Mouse (Mus musculus): ENCODE measurements at regions not wholly inside any gene's neighbourhood (a gene's known extent, or its start where the extent isn't known, plus 50 kb on each side); places are given as distances from the start of the nearest gene placed in this dataset.

- Histone ChIP-seq H3K27me3 (replicated peaks) (no peaks in the 10 kb centered on the region), H3K4me1 (ENCODE audit: control insufficient read depth in 1 of 2, insufficient read depth in 2 of 2) (no peaks in the 10 kb centered on the region), H3K4me2 (ENCODE audit: insufficient read depth, low read depth, poor library complexity, severe bottlenecking) (no peak overlapping the region), H3K79me2 (replicated peaks; ENCODE audit: control insufficient read depth, extremely low read depth, insufficient read depth, poor library complexity, severe bottlenecking) (no peaks in the 10 kb centered on the region), H3K36me3 (replicated peaks in 1 of 2; ENCODE audit: control insufficient read depth in 1 of 2, insufficient read depth in 1 of 2, low read length in 1 of 2) (no peaks in the 10 kb centered on the region), H3K9me3 (replicated peaks; ENCODE audit: low read length) (no peaks in the 10 kb centered on the region), H3K4me3 (replicated peaks in 1 of 3; ENCODE audit: low read depth in 2 of 3, low read length in 2 of 3, poor library complexity in 1 of 3) (no peak overlapping the region), H3K27ac (ENCODE audit: insufficient read depth, low read depth) (no peak overlapping the region), H3K9ac (ENCODE audit: insufficient read depth, low read depth) (no peak overlapping the region)
- TF ChIP-seq UBTF (IDR thresholded peaks at IDR 0.05; ENCODE audit: low read depth, low read length) (no peak), JUND (conservative IDR thresholded peaks at IDR 0.05; ENCODE audit: low read depth, low read length) (no peak), NRF1 (IDR thresholded peaks at IDR 0.05; ENCODE audit: low read depth, low read length) (no peak), IRF4 (IDR thresholded peaks at IDR 0.05; ENCODE audit: low read depth, low read length) (no peak), SIN3A (IDR thresholded peaks at IDR 0.05; ENCODE audit: low read length) (no peak), ZKSCAN1 (IDR thresholded peaks at IDR 0.05; ENCODE audit: borderline replicate concordance, low read depth, low read length) (no peak), PAX5 (IDR thresholded peaks at IDR 0.05; ENCODE audit: low read length) (no peak), ZMIZ1 (IDR thresholded peaks at IDR 0.05; ENCODE audit: low read depth, low read length) (no peak), MAFK (IDR thresholded peaks at IDR 0.05; ENCODE audit: insufficient replicate concordance, low read length) (no peak)
- DNase-seq (ENCODE audit: extremely low read depth) = no peak
- dilution Hi-C loops (cut with MboI; ENCODE audit: extremely low pct_ligation_motif_present, extremely low pct_unique_long_range_greater_than_20kb, low sequenced_read_pairs) = no loop called here
- in situ Hi-C loops (cut with MboI; ENCODE audit: low pct_ligation_motif_present, low pct_unique_long_range_greater_than_20kb, low sequenced_read_pairs) = no loop called here
Measured at GRCm38 (mm10) chr12:56144359-56144758, 201.3 kb downstream of the Mbip start.

DNA sequence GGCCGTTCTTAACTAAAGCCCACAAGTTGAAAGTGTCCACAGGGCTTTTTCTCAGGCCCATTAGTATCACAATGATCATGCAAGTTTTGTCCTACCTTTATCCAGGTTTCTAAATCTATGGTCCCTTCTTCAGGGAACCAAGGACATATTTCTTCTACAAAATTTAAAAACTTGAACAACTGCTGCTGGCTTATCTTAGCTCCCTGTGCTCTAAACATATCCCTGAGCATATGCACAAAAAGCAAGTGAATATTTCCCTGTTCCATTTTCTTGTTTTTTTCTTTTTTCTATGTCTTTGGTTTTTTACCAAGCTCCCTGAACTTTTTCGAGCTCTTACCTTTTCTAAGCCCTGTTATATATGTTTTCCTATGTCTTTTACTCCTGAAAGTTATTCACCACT, 201.9 kb downstream of the Mbip start:
- in situ Hi-C loops (cut with MboI; ENCODE audit: low pct_ligation_motif_present, low pct_unique_long_range_greater_than_20kb, low sequenced_read_pairs) = no loop called here
- Histone ChIP-seq H3K9me3 (replicated peaks; ENCODE audit: low read length) (no peaks in the 10 kb centered on the region), H3K4me3 (replicated peaks in 1 of 3; ENCODE audit: low read depth in 2 of 3, low read length in 2 of 3, poor library complexity in 1 of 3) (no peak overlapping the region), H3K9ac (ENCODE audit: insufficient read depth, low read depth) (no peak overlapping the region), H3K4me1 (ENCODE audit: control insufficient read depth in 1 of 2, insufficient read depth in 2 of 2) (no peaks in the 10 kb centered on the region), H3K36me3 (replicated peaks in 1 of 2; ENCODE audit: control insufficient read depth in 1 of 2, insufficient read depth in 1 of 2, low read length in 1 of 2) (no peaks in the 10 kb centered on the region), H3K27me3 (replicated peaks) (no peaks in the 10 kb centered on the region), H3K79me2 (replicated peaks; ENCODE audit: control insufficient read depth, extremely low read depth, insufficient read depth, poor library complexity, severe bottlenecking) (no peaks in the 10 kb centered on the region), H3K4me2 (ENCODE audit: insufficient read depth, low read depth, poor library complexity, severe bottlenecking) (no peak overlapping the region), H3K27ac (ENCODE audit: insufficient read depth, low read depth) (no peak overlapping the region)
- dilution Hi-C loops (cut with MboI; ENCODE audit: extremely low pct_ligation_motif_present, extremely low pct_unique_long_range_greater_than_20kb, low sequenced_read_pairs) = no loop called here
- DNase-seq (ENCODE audit: extremely low read depth) = no peak
- TF ChIP-seq TCF12 (IDR thresholded peaks at IDR 0.05; ENCODE audit: low read depth, low read length) (no peak), BHLHE40 (IDR thresholded peaks at IDR 0.05; ENCODE audit: low read depth, low read length) (no peak), JUN (IDR thresholded peaks at IDR 0.05; ENCODE audit: insufficient read depth, low read depth, low read length) (no peak), NRF1 (IDR thresholded peaks at IDR 0.05; ENCODE audit: low read depth, low read length) (no peak), CHD1 (IDR thresholded peaks at IDR 0.05; ENCODE audit: low read depth, low read length) (no peak), IRF4 (IDR thresholded peaks at IDR 0.05; ENCODE audit: low read depth, low read length) (no peak), ZKSCAN1 (IDR thresholded peaks at IDR 0.05; ENCODE audit: borderline replicate concordance, low read depth, low read length) (no peak), TBP (conservative IDR thresholded peaks at IDR 0.05; ENCODE audit: low read depth, low read length) (no peak), HCFC1 (IDR thresholded peaks at IDR 0.05; ENCODE audit: low read depth, low read length) (no peak), MXI1 (IDR thresholded peaks at IDR 0.05; ENCODE audit: low read depth, low read length) (no peak), SMC3 (IDR thresholded peaks at IDR 0.05; ENCODE audit: low read depth, low read length) (no peak), USF2 (conservative IDR thresholded peaks at IDR 0.05; ENCODE audit: low read depth, low read length) (no peak), MAX (IDR thresholded peaks at IDR 0.05; ENCODE audit: low read length) (no peak), GABPA (IDR thresholded peaks at IDR 0.05; ENCODE audit: insufficient replicate concordance, low read depth, low read length) (no peak)

Data from CH12.LX (cell line).